Mouse (Mus musculus): ENCODE results near the gene Oasl2. TPM values are rescaled to one million over a fixed set of nuclear protein-coding genes. Genes with fewer than 3 reads are reported as not detected.
"Not testable (repeated sequence)": the region's sequence is repeated elsewhere in the genome, so short reads cannot be mapped to it uniquely, and the experiment has no call there.

Gene Oasl2
- total RNA-seq (2021): 10 to 100 TPM in 1 of 2 experiments, 1 to 10 TPM in 1; 6.8 to 10.9 TPM

DNA sequence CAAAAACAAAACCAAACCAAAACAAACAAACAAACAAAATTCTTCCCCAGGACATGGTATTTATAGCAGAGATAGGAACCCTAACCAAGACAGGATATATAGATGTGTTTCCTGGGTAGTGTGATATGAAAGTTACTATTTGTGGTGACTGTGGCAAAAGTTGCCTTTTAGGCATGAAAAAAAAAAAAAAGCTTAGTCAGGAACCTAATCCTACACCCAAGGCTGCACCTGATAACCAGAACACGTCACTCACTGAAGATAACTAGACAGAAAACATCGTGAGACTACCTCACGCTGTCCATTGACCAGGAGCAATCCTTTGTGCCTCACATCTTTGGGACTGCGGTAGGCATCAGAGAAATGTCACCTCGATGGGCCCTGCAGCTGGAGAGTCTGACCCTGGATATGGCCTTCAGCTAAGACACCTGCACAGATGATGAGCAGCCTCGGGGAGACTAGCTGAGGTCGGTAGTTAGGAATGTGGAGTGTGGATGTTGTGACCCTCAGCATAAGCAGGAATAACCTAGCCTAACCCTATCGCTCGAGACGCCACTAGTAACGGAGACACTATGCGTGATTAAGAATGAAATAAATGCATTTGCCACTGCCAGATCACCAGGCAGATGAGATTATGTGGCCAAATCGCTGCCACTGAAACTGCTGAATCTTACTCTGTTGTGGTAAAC is at the start of gene Oasl2:
Gene Oasl2 (plus strand): TSS at position 249 of the 686 bp plus-strand sequence.
- DNase-seq: peak in 1 of 2 experiments; percentile 53
- intact Hi-C loops (cut with DNase I): loop anchor here (1.0 kb wide), 1 partner anchor 8 kb away; no protein-coding TSS in a partner anchor

- intact Hi-C loops (cut with DNase I): no loop called here
- DNase-seq: no peak
These were observed 45.0 kb upstream of the Oasl2 start for GRCm38 (mm10) chr5:114851565-114852236.

DNA sequence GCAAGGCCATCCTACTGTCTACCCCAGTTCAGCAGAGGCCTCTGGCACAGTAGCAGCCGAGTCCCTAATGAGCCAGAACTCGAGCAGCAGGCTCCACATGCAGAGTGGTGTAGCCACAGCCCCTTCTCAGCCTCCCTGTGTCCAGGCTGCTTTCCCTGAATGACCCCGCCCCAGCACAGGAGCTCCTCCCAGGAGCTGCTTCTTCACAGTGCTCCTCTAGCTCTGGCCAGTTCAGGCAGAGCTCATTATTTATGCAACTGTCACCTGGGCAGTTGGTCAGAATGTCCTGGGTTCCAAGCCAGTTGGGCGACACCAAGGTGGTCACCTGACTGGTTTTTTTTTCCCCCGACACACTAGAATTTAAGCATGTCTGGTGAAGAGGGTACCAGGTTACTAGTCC is 43.4 kb upstream of the Oasl2 start, which contains the start of gene 4930519G04Rik:
Gene 4930519G04Rik (plus strand): TSS at position 301 of the 400 bp plus-strand sequence.
- intact Hi-C loops (cut with DNase I): not testable (repeated sequence)

GRCm38 (mm10) chr5:114858582-114858981 is 38.2 kb upstream of the Oasl2 start, which contains the start of gene Gm9936:
Gm9936 (minus strand) TSS chr5:114858682.
- DNase-seq: no peak
- intact Hi-C loops (cut with DNase I): loop anchor here (5.0 kb wide), 1 partner anchor 151 kb away; the partner anchor contains the start of gene Tchp

More for the DNA sequence above, 43.4 kb upstream of the Oasl2 start, which contains the start of gene 4930519G04Rik:
- not testable (repeated sequence) for DNase-seq

DNA sequence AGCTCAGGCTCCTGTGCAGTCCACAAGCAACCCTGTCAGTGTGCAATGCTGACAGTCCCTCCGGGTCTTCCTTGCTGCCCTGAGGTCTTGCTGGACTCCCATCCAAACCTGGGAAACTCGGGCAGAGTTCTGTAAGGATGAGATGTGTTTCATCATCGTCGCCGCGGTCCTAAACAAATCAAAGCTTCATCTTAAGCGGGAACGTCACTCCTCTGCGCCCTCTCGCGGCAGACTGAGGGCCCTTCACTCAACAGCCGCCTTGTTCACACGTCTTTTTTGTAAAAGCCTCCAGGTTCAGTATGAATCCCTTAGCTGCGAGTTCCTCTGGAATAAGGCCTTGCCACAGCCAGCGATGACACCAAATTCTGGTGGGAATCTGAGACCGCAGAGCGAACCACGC is 37.5 kb upstream of the Oasl2 start:
- intact Hi-C loops (cut with DNase I): loop anchor here (5.0 kb wide), 1 partner anchor 152 kb away; the partner anchor contains the start of gene Tchp
- peak; percentile 72 to 79 for DNase-seq

DNA sequence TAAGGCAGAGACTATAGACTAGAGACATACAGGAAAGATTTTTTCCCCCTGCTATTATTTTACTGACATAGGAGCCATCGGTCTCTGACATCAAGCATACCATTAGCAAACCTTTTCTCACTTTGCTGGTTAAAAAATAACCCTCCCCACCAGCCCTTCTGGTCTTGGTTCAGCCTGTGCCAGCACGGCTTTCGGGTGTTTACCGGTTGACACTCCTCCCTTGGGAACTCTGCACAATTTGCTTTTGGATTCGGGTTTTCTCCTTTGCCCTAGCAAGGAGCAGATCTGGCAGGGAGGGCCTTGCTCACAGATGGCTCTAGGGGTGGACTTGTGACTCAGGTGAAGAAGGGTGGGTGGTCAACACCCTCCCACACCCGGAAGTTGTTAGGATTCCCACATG is 35.0 kb upstream of the Oasl2 start:
- no peak for DNase-seq

GRCm38 (mm10) chr5:114864813-114865212 is 31.9 kb upstream of the Oasl2 start:
- intact Hi-C loops (cut with DNase I): no loop called here
- no peak for DNase-seq

More for the DNA sequence above, 35.0 kb upstream of the Oasl2 start:
- intact Hi-C loops (cut with DNase I): no loop called here

- intact Hi-C loops (cut with DNase I): no loop called here
- DNase-seq: no peak
These were observed 31.5 kb upstream of the Oasl2 start for GRCm38 (mm10) chr5:114865279-114865678.

- DNase-seq: peak in 1 of 2 experiments; percentile 6
- intact Hi-C loops (cut with DNase I): no loop called here
These were observed 20.9 kb upstream of the Oasl2 start for GRCm38 (mm10) chr5:114875858-114876257.

GRCm38 (mm10) chr5:114876331-114876730 is 20.4 kb upstream of the Oasl2 start:
- no peak for DNase-seq
- intact Hi-C loops (cut with DNase I): no loop called here

- no peak for DNase-seq
- intact Hi-C loops (cut with DNase I): no loop called here
These were observed 19.2 kb upstream of the Oasl2 start for GRCm38 (mm10) chr5:114877487-114877886.

DNA sequence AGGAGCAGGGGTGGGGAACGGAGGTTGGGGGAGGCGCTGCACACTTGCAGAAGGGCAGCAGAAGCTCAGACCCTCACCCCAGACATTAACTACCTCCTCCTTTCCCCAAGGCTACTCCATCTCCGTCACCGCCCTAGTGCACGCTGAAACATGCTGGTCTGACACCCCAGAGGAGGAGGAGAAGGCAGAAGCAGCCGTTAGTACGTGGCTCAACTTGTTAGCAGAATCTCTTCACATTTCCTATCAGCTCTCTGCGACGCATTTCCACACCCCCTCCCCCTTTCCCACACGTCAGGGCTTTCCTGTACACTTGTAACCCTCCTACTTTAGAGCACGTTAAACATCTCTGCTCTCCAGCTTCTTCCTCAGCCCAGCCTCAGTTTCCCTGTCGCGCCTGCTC is 17.3 kb upstream of the Oasl2 start:
- DNase-seq: no peak
- intact Hi-C loops (cut with DNase I): no loop called here

DNA sequence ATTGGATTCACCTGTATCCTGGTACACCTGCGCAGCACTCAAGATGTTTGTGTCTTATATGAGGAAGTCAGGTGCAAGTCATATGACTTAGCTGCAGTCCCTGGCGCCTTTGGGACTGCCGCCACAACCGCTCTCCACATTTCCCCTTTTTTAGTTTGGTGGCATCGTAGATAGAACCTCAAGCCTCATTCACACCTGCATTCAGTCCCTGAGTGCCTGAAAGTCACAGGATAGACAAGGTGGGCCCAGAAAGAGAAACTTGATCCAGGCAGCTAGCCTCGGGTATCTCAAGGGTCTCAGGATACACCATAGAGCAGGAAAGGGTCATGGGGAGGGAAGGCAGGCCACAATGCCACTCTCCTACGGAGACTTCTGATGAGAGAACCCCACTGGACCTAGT is 14.4 kb upstream of the Oasl2 start:
- intact Hi-C loops (cut with DNase I); DNase-seq: not testable (repeated sequence)

GRCm38 (mm10) chr5:114883022-114883421 is 13.7 kb upstream of the Oasl2 start:
- no peak for DNase-seq
- intact Hi-C loops (cut with DNase I): no loop called here

DNA sequence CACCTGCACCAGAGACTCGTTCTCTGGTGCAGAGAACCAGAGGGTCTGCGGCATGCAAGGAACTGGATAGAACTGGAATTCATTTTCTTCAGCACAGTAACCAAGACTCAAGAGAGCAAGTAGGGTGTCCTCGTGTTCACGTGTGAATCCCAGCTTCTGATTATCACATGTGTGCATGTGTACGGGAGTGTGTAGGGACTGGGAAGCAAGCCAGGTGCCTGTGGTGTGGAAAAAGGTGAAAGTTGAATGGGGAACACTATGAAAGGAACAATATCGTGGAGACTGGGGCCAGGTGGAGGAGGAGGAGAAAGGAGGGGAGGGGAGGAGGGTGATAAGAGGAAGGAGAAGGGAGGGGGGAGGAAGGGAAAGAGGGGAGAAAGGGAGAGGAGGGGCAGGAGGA is 9.9 kb upstream of the Oasl2 start:
- intact Hi-C loops (cut with DNase I): no loop called here
- DNase-seq: no peak

DNA sequence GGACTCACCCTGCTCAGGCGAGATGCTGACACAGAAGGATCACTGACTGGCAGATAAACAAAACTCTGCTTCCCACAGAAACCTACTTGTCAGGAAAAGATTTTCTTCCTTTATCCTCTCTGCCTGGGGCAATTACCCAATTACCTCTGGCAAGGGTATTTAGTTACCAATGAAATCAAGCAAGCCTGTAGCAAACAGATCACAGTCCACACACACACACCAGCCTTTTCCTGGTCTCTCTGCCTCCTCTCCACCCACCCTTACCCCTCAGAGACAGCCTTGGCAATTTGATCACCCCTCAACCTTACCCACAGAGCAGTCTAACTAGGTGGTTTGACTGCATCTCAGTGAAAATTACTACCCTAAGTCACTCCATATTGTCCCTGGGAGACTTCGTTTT is 7.7 kb upstream of the Oasl2 start:
- DNase-seq: no peak
- intact Hi-C loops (cut with DNase I): loop anchor here (1.0 kb wide), 1 partner anchor 8 kb away; no protein-coding TSS in a partner anchor

DNA sequence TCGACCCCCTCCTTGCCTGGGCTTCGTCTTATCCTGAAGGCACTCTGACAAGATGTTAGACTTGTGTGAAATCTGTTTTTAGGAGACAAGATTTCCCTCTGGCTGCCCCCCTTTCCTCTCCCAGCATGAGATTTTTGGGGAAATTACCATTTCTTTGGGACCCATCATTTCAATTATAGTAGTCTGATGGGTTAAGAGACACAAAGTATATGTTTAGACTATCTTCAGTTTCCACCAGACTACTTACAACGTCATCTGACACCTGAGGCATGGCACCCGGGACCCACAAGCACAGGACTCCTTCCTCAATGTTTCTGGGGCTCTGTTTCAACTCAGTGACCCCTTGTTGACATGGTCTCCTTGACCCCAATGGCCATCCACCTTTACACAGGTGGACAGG is 1.2 kb upstream of the Oasl2 start:
- no peak for DNase-seq
- intact Hi-C loops (cut with DNase I): no loop called here

DNA sequence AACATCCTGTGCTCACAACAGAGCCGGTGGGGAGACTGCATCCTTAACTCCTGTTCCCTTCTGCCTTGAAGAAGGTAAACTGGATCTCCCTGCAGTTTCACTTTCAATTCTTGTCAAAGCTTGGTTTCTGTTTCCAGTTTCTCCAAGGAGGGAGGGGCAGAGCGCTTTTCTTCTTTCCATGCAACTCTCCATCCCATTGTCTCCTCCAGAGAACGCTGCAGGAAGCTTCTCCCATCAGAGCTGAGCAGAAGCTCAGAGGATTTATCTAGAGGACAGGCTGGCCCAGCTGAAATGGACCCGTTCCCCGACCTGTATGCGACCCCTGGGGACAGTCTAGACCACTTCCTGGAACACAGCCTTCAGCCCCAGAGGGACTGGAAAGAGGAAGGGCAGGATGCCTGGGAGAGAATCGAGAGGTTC is 648 bp downstream of the Oasl2 start:
- peak; percentile 59 to 71 for DNase-seq
- intact Hi-C loops (cut with DNase I): loop anchor here (1.0 kb wide), 1 partner anchor 8 kb away; no protein-coding TSS in a partner anchor

DNA sequence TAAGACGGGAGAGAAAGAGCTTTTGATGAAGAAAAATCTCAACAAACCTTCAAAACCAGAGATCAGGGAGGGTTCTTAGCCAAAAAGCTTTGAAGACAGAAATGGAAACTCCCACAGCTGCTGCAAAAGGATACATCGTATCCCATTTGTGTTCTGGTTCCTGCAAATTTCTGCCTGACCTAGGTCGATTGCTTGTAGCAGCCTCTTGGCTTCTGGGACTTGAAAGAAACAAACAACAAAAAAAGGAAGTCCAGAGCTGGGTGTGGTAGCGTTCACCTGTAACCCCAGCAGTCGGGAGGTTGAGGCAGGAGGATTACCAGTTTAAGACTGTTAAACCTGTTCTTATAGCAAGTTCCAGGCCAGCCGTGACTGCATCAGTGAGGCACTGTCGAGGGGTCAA is 2.1 kb downstream of the Oasl2 start:
- intact Hi-C loops (cut with DNase I): no loop called here
- DNase-seq: no peak

GRCm38 (mm10) chr5:114902413-114902812 is 5.7 kb downstream of the Oasl2 start:
- intact Hi-C loops (cut with DNase I): loop anchor here (5.0 kb wide), 1 partner anchor 75 kb away; no protein-coding TSS in a partner anchor
- DNase-seq: peak in 1 of 2 experiments; percentile 58

GRCm38 (mm10) chr5:114908598-114909305 is 12.0 kb downstream of the Oasl2 start:
- intact Hi-C loops (cut with DNase I): no loop called here
- no peak for DNase-seq

Data from heart, postnatal 36 days (tissue).